Mouse (Mus musculus): Measurements from ENCODE around the gene Pdzd3.
"Not testable (repeated sequence)": the region's sequence is repeated elsewhere in the genome, so short reads cannot be mapped to it uniquely, and the experiment has no call there.

The Pdzd3 gene

GRCm38 (mm10) chr9:44251314-44251713 is at the start of gene Pdzd3:
Pdzd3 (minus strand) TSS chr9:44251471.
- no peak for DNase-seq (ENCODE audit: low spot score in 2 of 2)

- not testable (repeated sequence) for DNase-seq (ENCODE audit: low spot score in 2 of 2)
Observed at GRCm38 (mm10) chr9:44300001-44300400, 48.7 kb upstream of the Pdzd3 start.

GRCm38 (mm10) chr9:44292490-44292889 is 41.2 kb upstream of the Pdzd3 start:
- DNase-seq (ENCODE audit: low spot score in 2 of 2): no peak

GRCm38 (mm10) chr9:44288959-44289291 is 37.7 kb upstream of the Pdzd3 start:
- no peak for DNase-seq (ENCODE audit: low spot score in 2 of 2)

- peak in 1 of 2 experiments; percentile 24 for DNase-seq (ENCODE audit: low spot score in 2 of 2)
Observed at GRCm38 (mm10) chr9:44288076-44288958, 37.0 kb upstream of the Pdzd3 start, which contains the start of gene Abcg4. Abcg4 (minus strand) TSS chr9:44288615.

- DNase-seq (ENCODE audit: low spot score in 2 of 2): no peak
Observed at GRCm38 (mm10) chr9:44287401-44288075, 36.3 kb upstream of the Pdzd3 start.

GRCm38 (mm10) chr9:44287003-44287400 is 35.7 kb upstream of the Pdzd3 start:
- no peak for DNase-seq (ENCODE audit: low spot score in 2 of 2)

- no peak for DNase-seq (ENCODE audit: low spot score in 2 of 2)
Observed at GRCm38 (mm10) chr9:44286256-44286850, 35.1 kb upstream of the Pdzd3 start.

GRCm38 (mm10) chr9:44283183-44283582 is 31.9 kb upstream of the Pdzd3 start:
- no peak for DNase-seq (ENCODE audit: low spot score in 2 of 2)

- no peak for DNase-seq (ENCODE audit: low spot score in 2 of 2)
Observed at GRCm38 (mm10) chr9:44269973-44270372, 18.7 kb upstream of the Pdzd3 start.

GRCm38 (mm10) chr9:44269077-44269476 is 17.8 kb upstream of the Pdzd3 start:
- DNase-seq (ENCODE audit: low spot score in 2 of 2): no peak

- DNase-seq (ENCODE audit: low spot score in 2 of 2): peak in 1 of 2 experiments; percentile 26
Observed at GRCm38 (mm10) chr9:44268432-44268831, 17.2 kb upstream of the Pdzd3 start, which contains the start of gene Nlrx1. Nlrx1 (minus strand) TSS chr9:44268599.

GRCm38 (mm10) chr9:44268027-44268360 is 16.7 kb upstream of the Pdzd3 start:
- peak; percentile 87 for DNase-seq (ENCODE audit: low spot score in 2 of 2)

GRCm38 (mm10) chr9:44267319-44268026 is 16.2 kb upstream of the Pdzd3 start:
- no peak for DNase-seq (ENCODE audit: low spot score in 2 of 2)

- DNase-seq (ENCODE audit: low spot score in 2 of 2): no peak
Observed at GRCm38 (mm10) chr9:44266478-44267226, 15.4 kb upstream of the Pdzd3 start.

- no peak for DNase-seq (ENCODE audit: low spot score in 2 of 2)
Observed at GRCm38 (mm10) chr9:44261388-44261787, 10.1 kb upstream of the Pdzd3 start.

GRCm38 (mm10) chr9:44259014-44259413 is 7.7 kb upstream of the Pdzd3 start:
- DNase-seq (ENCODE audit: low spot score in 2 of 2): no peak

- DNase-seq (ENCODE audit: low spot score in 2 of 2): no peak
Observed at GRCm38 (mm10) chr9:44256213-44256612, 4.9 kb upstream of the Pdzd3 start.

- DNase-seq (ENCODE audit: low spot score in 2 of 2): no peak
Observed at GRCm38 (mm10) chr9:44255136-44255521, 3.9 kb upstream of the Pdzd3 start.

- no peak for DNase-seq (ENCODE audit: low spot score in 2 of 2)
Observed at GRCm38 (mm10) chr9:44254508-44255135, 3.4 kb upstream of the Pdzd3 start.

- DNase-seq (ENCODE audit: low spot score in 2 of 2): no peak
Observed at GRCm38 (mm10) chr9:44253441-44253840, 2.2 kb upstream of the Pdzd3 start.
